In genomic region chr5:4191671-4192480, GRCm38 (mm10) we compare ENCODE assay signal across 7 mouse cellular contexts. TPM values are rescaled to one million over a fixed set of nuclear protein-coding genes. Genes with fewer than 3 reads are reported as not detected.
DNase-seq lines count a peak whose midpoint lies in the region; ATAC-seq and TF ChIP-seq lines count a peak whose summit lies in the region.
"Not testable (repeated sequence)": the region's sequence is repeated elsewhere in the genome, so short reads cannot be mapped to it uniquely, and the experiment has no call there.

Gene Mterf1b (plus strand): TSS chr5:4192367.

- peak; percentile 24 for DNase-seq in R1 (ENCODE audit: low read depth, low spot score)
- peak; percentile 21 to 25 for DNase-seq in cerebellum, postnatal 25 days
- not testable (repeated sequence) for DNase-seq in layer of hippocampus, adult 2 months (ENCODE audit: low spot score in 2 of 2); neural tube, embryonic 11.5 days (ENCODE audit: low spot score)

- H3K9ac ChIP-seq in forebrain, embryonic 15.5 days (replicated peaks): peak within 1 kb of the TSS; percentile 47
- 0 out of 2 replicates have a peak within 1 kb of the TSS, but pooled peaks have one; percentile 41 for H3K9ac ChIP-seq in hindbrain, embryonic 12.5 days
- peak within 1 kb of the TSS; percentile 54 for H3K9ac ChIP-seq in lung, embryonic 16.5 days (ENCODE audit: low read length)
- H3K9ac ChIP-seq in neural tube, embryonic 11.5 days (ENCODE audit: low read length): peak within 1 kb of the TSS; percentile 29

- 63% methylated on average over 11 of the region's 37 CpGs for WGBS in forebrain, embryonic 15.5 days
- WGBS in hindbrain, embryonic 12.5 days: 62% methylated on average over 11 of the region's 37 CpGs
- 74% methylated on average over 10 of the region's 37 CpGs for WGBS in lung, embryonic 16.5 days
- 72% methylated on average over 10 of the region's 37 CpGs for WGBS in neural tube, embryonic 11.5 days

- TF ChIP-seq CTCF in layer of hippocampus, adult 2 months (conservative IDR thresholded peaks at IDR 0.05): peak; percentile 39

- H3K27me3 ChIP-seq in forebrain, embryonic 15.5 days; hindbrain, embryonic 12.5 days; lung, embryonic 16.5 days (ENCODE audit: control insufficient read depth, insufficient read depth, low read depth, low read length); neural tube, embryonic 11.5 days (ENCODE audit: control insufficient read depth, insufficient read depth, low read length): not testable (repeated sequence)

- H3K4me1 ChIP-seq in forebrain, embryonic 15.5 days; hindbrain, embryonic 12.5 days; lung, embryonic 16.5 days (replicated peaks; ENCODE audit: control insufficient read depth, insufficient read depth, low read length); neural tube, embryonic 11.5 days (ENCODE audit: control insufficient read depth, insufficient read depth, low read length): not testable (repeated sequence)

- H3K4me2 ChIP-seq in forebrain, embryonic 15.5 days (replicated peaks): peak within 1 kb of the TSS; percentile 61
- peak within 1 kb of the TSS; percentile 58 for H3K4me2 ChIP-seq in hindbrain, embryonic 12.5 days (replicated peaks)
- peak within 1 kb of the TSS; percentile 67 for H3K4me2 ChIP-seq in lung, embryonic 16.5 days (ENCODE audit: low read depth, low read length)
- peak within 1 kb of the TSS; percentile 75 for H3K4me2 ChIP-seq in neural tube, embryonic 11.5 days (ENCODE audit: low read depth)

- not testable (repeated sequence) for H3K36me3 ChIP-seq in forebrain, embryonic 15.5 days; hindbrain, embryonic 12.5 days; lung, embryonic 16.5 days (ENCODE audit: control insufficient read depth, insufficient read depth, low read length); neural tube, embryonic 11.5 days (ENCODE audit: control insufficient read depth, insufficient read depth, low read length)

- not testable (repeated sequence) for H3K27ac ChIP-seq in forebrain, embryonic 15.5 days (replicated peaks); hindbrain, embryonic 12.5 days; lung, embryonic 16.5 days (ENCODE audit: low read length); neural tube, embryonic 11.5 days (ENCODE audit: low read depth, low read length)
- H3K27ac ChIP-seq in layer of hippocampus, adult 2 months: peak within 1 kb of the TSS; percentile 4; the same call in 1 of the 2 replicates

- peak; percentile 98 for ATAC-seq in forebrain, embryonic 15.5 days (replicated peaks)
- peak; percentile 98 for ATAC-seq in hindbrain, embryonic 12.5 days (ENCODE audit: low FRiP score)
- peak; percentile 98 for ATAC-seq in lung, embryonic 16.5 days (ENCODE audit: low read depth)
- peak; percentile 98 for ATAC-seq in neural tube, embryonic 11.5 days (ENCODE audit: insufficient read depth, low FRiP score, low TSS enrichment)

- H3K9me3 ChIP-seq in forebrain, embryonic 15.5 days; hindbrain, embryonic 12.5 days (replicated peaks); lung, embryonic 16.5 days (ENCODE audit: control insufficient read depth, low read length); neural tube, embryonic 11.5 days (ENCODE audit: control insufficient read depth, low read length): not testable (repeated sequence)

- H3K4me3 ChIP-seq in forebrain, embryonic 15.5 days: peak within 1 kb of the TSS; percentile 47
- peak within 1 kb of the TSS; percentile 35 for H3K4me3 ChIP-seq in hindbrain, embryonic 12.5 days
- H3K4me3 ChIP-seq in layer of hippocampus, adult 2 months: peak within 1 kb of the TSS; percentile 57
- H3K4me3 ChIP-seq in lung, embryonic 16.5 days (ENCODE audit: low read length): peak within 1 kb of the TSS; percentile 50
- peak within 1 kb of the TSS; percentile 34 for H3K4me3 ChIP-seq in neural tube, embryonic 11.5 days (ENCODE audit: low read depth, low read length)

RNA-seq across cellular contexts. Expression of gene Mterf1b, which starts in this region (rescaled TPM):
- 4.0 and 5.9 TPM in 2 replicates for polyA plus RNA-seq in forebrain, embryonic 15.5 days (2015; fragmentation: Nextera tagmentation; extraction: Ambion mirVana)
- polyA plus RNA-seq in hindbrain, embryonic 12.5 days (2016; fragmentation: Nextera tagmentation; extraction: Ambion mirVana): 2.9 and 4.1 TPM in 2 replicates
- 1 to 10 TPM; 7.0 to 7.3 TPM for total RNA-seq in layer of hippocampus, adult 2 months (2021)
- 3.1 and 4.0 TPM in 2 replicates for polyA plus RNA-seq in lung, embryonic 16.5 days (2015; fragmentation: Nextera tagmentation; extraction: Ambion mirVana)
- polyA plus RNA-seq in neural tube, embryonic 11.5 days (2014; fragmentation: Nextera tagmentation; extraction: Ambion mirVana): 2.8 and 3.7 TPM in 2 replicates
